Mouse (Mus musculus) hindbrain, postnatal 0 days (tissue): Measurements from ENCODE around the gene Klf17. TPM values are rescaled to one million over a fixed set of nuclear protein-coding genes. Genes with fewer than 3 reads are reported as not detected.
"Not testable (repeated sequence)": the region's sequence is repeated elsewhere in the genome, so short reads cannot be mapped to it uniquely, and the experiment has no call there.

Source experiments
- ATAC-seq: fragments of 200-750 bp; cut with Nextera tagmentation; 2 replicates; pipeline ENCODE4 v1.8.0; 2017; ENCODE audit warnings: mild to moderate bottlenecking, moderate TSS enrichment, moderate library complexity
- DNase-seq: peaks from one replicate; pipeline ENCODE4 v3.0.0-alpha.2; 2015; ENCODE audit warnings: low spot score
- H3K27ac ChIP-seq: fragments of 300-500 bp; sonication (generic); 2 replicates; pipeline ENCODE4 v1.5.1; 2014; ENCODE audit warnings: mild to moderate bottlenecking
- H3K27me3 ChIP-seq: fragments of 300-500 bp; sonication (generic); 2 replicates; pipeline ENCODE4 v1.6.1; 2014; ENCODE audit warnings: low read length, mixed read lengths; ENCODE audit not compliant: insufficient read depth
- H3K36me3 ChIP-seq: fragments of 300-500 bp; sonication (generic); 2 replicates; pipeline ENCODE4 v1.6.1; 2014; ENCODE audit warnings: low read length, mixed read lengths; ENCODE audit not compliant: insufficient read depth
- H3K4me1 ChIP-seq: fragments of 300-500 bp; sonication (generic); 2 replicates; pipeline ENCODE4 v1.6.1; 2014; ENCODE audit warnings: antibody characterized with exemption, low read length, mixed read lengths; ENCODE audit not compliant: insufficient read depth
- H3K4me2 ChIP-seq: fragments of 300-500 bp; sonication (generic); 2 replicates; pipeline ENCODE4 v1.6.1; 2014; ENCODE audit warnings: low read depth, mild to moderate bottlenecking, low read length, moderate library complexity, mixed read lengths
- H3K4me3 ChIP-seq: fragments of 300-500 bp; sonication (generic); 2 replicates; pipeline ENCODE4 v1.5.1; 2014; ENCODE audit warnings: low read length
- H3K9ac ChIP-seq: fragments of 300-500 bp; sonication (generic); replicated peaks from 2 replicates; pipeline ENCODE4 v1.6.1; 2014; ENCODE audit warnings: mild to moderate bottlenecking, low read length, moderate library complexity, mixed read lengths
- H3K9me3 ChIP-seq: fragments of 300-500 bp; sonication (generic); 2 replicates; pipeline ENCODE4 v1.6.1; 2016; ENCODE audit warnings: low read length, mixed read lengths
- CTCF ChIP-seq: IDR thresholded peaks from 2 replicates; pipeline ENCODE4 v1.5.1; 2016; ENCODE audit warnings: antibody characterized with exemption, control low read depth, low read depth
- WGBS: fragments of 180-500 bp; shearing (Covaris S2); extraction: QIAGEN DNeasy Blood & Tissue Kit; methylation state at CpG from one replicate; pipeline ENCODE4 v1.1.7; 2014; 5-methylcytosine and 5-hydroxymethylcytosine counted together
- polyA plus RNA-seq: library from polyadenylated mRNA; unstranded; fragments of >200 nt; fragmentation: Nextera tagmentation; extraction: Ambion mirVana; gene quantifications from 2 replicates; pipeline ENCODE4 v1.2.1, GENCODE M21; 2015
- total RNA-seq: library from RNA; depleted of rRNA; stranded (reverse); fragments of >200 nt; gene quantifications from 2 replicates; pipeline ENCODE4 v1.2.3, GENCODE M21; 2014

Gene Klf17
- total and polyA plus RNA-seq, 2 experiments from 2014 or later, result not detected

DNA sequence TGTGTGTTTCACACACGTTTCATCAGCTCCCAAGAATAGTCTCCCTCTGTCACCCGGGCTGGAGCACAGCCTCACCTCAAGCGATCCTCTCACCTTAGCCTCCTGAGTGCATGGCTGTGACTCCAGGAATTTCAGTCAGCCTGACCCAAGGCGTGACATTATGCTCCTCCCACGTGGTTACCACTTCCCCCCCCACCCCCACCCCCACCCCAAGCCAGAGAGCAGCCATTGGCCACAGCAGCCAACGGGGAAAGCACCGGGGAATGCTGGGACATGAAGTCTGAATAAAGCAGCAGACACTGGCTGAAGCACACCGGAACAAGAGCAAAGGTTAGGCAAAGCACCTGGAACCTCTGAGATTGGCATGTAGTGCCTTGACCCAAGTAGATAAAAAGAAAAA is 21.5 kb upstream of the Klf17 start:
- 38% methylated on average over 8 of the region's 8 CpGs for WGBS
- Histone ChIP-seq H3K4me1 (no peaks in the 10 kb centered on the region), H3K4me2 (0 out of 2 replicates have a peak overlapping the region, but pooled peaks have one; percentile 5), H3K9ac (no peak overlapping the region), H3K27ac (no peak overlapping the region), H3K9me3 (no peaks in the 10 kb centered on the region), H3K4me3 (no peak overlapping the region), H3K36me3 (no peaks in the 10 kb centered on the region), H3K27me3 (no peaks in the 10 kb centered on the region)
- DNase-seq (peak; percentile 48), ATAC-seq (peak; percentile 63)
- no peak for TF ChIP-seq CTCF

DNA sequence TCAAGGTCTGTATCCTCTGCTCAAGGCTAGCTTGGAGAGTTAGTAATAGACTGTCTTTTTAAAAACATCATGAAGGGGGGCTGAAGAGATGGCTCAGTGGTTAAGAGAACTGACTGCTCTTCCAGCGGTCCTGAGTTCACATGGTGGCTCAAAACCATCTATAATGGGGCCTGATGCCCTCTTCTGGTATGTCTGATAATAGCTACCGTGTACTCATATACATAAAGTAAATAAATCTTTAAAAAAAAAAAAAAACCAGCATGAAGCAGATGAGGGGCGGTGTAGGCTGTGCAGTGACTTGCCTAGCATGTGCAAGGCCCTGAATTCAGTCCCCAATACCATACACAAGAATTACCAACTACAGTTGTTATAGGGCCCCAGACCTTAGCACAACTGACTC is 17.5 kb upstream of the Klf17 start:
- no peaks in the 10 kb centered on the region for H3K9me3 ChIP-seq

DNA sequence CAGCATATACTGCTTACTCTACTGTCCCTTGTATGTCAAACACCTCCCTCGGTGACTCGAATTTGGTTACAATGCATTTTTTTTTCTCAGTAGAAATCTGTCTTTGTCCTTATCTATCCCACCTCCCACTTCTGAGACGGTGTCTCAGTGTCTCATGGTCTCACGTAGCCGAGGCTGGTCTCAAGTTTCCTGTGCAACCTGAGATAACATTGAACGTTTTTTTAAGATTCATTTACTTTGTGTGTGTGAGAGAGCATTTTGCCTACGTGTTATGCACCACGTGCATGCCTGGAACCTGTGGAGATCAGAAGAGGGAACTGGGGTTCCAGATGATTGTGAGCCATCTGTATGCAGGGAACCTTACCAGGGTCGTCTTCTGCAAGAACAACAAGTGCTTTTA is 7.5 kb upstream of the Klf17 start:
- Histone ChIP-seq H3K9me3 (no peaks in the 10 kb centered on the region), H3K36me3 (no peaks in the 10 kb centered on the region), H3K27ac (no peak overlapping the region), H3K4me1 (no peaks in the 10 kb centered on the region), H3K4me3 (no peak overlapping the region), H3K27me3 (no peaks in the 10 kb centered on the region), H3K9ac (no peak overlapping the region), H3K4me2 (no peak overlapping the region)
- no peak for TF ChIP-seq CTCF
- no peak for DNase-seq
- WGBS, result 70% methylated on average over 9 of the region's 9 CpGs
- no peak for ATAC-seq

More for the DNA sequence above, 17.5 kb upstream of the Klf17 start:
- ATAC-seq (no peak), DNase-seq (no peak)
- H3K27ac ChIP-seq, result no peak overlapping the region
- H3K27me3 ChIP-seq, result no peaks in the 10 kb centered on the region
- H3K36me3 ChIP-seq, result no peaks in the 10 kb centered on the region
- WGBS, result 80% methylated on average over 3 of the region's 3 CpGs
- no peak overlapping the region for H3K9ac ChIP-seq
- H3K4me2 ChIP-seq, result no peak overlapping the region
- TF ChIP-seq CTCF, result no peak
- H3K4me1 ChIP-seq, result no peaks in the 10 kb centered on the region
- no peak overlapping the region for H3K4me3 ChIP-seq

DNA sequence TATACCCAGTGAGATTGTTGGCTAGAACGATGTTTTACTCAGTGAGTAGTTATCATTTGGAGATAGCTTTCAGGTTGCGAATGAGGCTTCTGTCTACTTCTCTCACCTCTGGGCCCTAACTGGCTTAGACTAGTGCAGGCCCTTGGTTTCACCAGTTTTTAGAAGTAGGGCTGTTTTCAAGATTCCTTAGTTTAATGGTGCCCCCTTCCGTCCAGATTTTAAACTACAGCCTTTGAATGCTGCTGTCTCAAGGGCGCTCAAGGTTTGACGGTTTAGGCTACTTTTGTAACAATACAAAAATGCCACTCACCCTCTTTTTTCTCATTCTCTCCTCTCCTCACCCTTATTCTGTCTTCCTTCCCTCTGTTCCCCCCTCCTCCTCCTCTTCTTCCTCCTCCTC is 5.5 kb upstream of the Klf17 start:
- H3K4me2 ChIP-seq, result no peak overlapping the region
- peak; percentile 73 for TF ChIP-seq CTCF
- peak; percentile 59; the same call in 1 of the 2 replicates for ATAC-seq
- H3K9ac ChIP-seq, result no peak overlapping the region
- no peaks in the 10 kb centered on the region for H3K27me3 ChIP-seq
- 23% methylated on average over 5 of the region's 5 CpGs for WGBS
- H3K4me3 ChIP-seq, result no peak overlapping the region
- peak; percentile 88 for DNase-seq
- no peaks in the 10 kb centered on the region for H3K36me3 ChIP-seq
- H3K27ac ChIP-seq, result no peak overlapping the region
- H3K9me3 ChIP-seq, result no peaks in the 10 kb centered on the region
- H3K4me1 ChIP-seq, result no peaks in the 10 kb centered on the region

DNA sequence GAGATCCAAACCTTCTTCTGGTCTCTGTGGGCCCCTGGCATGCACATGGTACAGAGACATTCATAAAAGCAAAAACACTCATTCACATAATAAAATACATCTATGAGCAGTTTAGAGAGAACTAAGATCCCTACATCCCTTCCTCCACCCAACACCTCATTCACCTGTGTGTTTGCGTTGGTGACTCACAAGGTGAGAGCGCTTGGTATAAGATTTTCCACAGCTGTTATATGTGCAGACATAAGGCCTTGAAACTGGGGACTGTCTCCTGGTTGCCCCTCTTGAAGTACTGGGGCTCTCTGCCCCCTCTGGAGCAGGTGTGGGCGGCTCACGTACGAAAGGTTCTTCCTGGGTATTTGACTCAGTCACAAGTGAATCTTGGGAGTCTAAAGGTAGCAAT is 5.3 kb downstream of the Klf17 start:
- no peak for ATAC-seq
- Histone ChIP-seq H3K27ac (no peak overlapping the region), H3K36me3 (no peaks in the 10 kb centered on the region), H3K9ac (no peak overlapping the region), H3K4me1 (no peaks in the 10 kb centered on the region), H3K4me2 (no peak overlapping the region), H3K9me3 (no peaks in the 10 kb centered on the region), H3K4me3 (no peak overlapping the region), H3K27me3 (no peaks in the 10 kb centered on the region)
- TF ChIP-seq CTCF, result no peak
- DNase-seq, result no peak
- WGBS, result 91% methylated on average over 5 of the region's 5 CpGs

DNA sequence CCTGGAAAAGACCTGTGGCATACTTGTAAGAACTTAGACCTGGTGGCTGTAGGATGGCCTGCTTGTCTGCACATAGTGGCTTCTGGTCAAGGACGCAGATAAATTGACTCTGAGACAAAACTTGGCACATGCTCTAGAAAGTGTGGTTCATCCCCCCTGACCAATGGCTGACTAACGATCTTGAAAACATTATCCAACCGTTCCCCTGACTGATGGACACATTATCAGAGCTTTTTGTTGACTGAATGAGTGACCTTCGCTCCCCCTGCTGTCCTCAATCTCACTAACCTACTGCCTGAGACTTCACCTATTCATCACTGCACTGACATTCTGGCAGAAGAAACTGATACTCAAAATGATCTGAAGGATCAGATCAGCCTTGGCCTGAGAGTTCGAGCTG is 13.0 kb downstream of the Klf17 start:
- not testable (repeated sequence) for H3K4me3 ChIP-seq, H3K27me3 ChIP-seq, H3K27ac ChIP-seq, ATAC-seq, H3K36me3 ChIP-seq, H3K9me3 ChIP-seq, H3K4me1 ChIP-seq, H3K4me2 ChIP-seq, DNase-seq, H3K9ac ChIP-seq
- WGBS, result 71% methylated on average over 5 of the region's 5 CpGs

DNA sequence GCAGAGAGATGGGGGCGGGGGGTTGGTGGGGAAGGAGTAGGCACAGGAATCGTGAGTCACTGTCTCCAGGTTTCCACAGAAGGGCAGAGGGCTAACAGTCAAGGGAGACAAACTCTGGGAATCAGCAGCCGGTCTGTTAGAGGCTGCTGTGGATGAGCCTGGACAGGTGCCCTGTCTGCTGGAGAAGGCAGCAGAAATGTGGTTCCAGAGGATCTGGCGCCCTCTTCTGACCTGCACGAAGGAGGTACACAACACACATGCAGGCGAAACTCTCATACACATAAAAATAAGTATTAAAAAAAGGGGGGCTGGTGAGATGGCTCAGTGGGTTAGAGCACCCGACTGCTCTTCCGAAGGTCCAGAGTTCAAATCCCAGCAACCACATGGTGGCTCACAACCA is 27.9 kb downstream of the Klf17 start:
- no peak for ATAC-seq
- peak; percentile 31 for TF ChIP-seq CTCF
- Histone ChIP-seq H3K9ac (no peak overlapping the region), H3K4me2 (no peak overlapping the region), H3K4me3 (no peak overlapping the region), H3K36me3 (no peaks in the 10 kb centered on the region), H3K27me3 (no peaks in the 10 kb centered on the region), H3K4me1 (no peaks in the 10 kb centered on the region), H3K9me3 (no peaks in the 10 kb centered on the region), H3K27ac (no peak overlapping the region)
- peak; percentile 9 for DNase-seq
- 51% methylated on average over 8 of the region's 8 CpGs for WGBS

DNA sequence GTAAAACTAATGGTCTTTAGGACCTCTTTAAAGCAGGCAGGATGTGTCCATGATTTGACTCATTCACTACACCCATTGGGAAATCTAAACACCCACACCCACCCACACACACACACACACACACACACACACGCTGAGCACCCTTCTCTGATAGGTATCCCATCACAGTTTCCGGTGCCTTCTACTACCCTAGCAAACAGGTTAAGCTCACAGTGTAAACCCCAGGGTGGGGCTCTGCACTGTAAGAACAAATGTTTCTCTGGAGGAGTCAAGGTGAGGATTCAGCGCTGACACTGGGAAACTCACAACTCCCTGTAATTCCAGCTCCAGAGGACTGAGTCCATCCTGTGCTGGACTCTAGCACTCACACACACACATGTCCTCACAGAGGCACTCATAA is 33.5 kb downstream of the Klf17 start:
- 78% methylated on average over 3 of the region's 3 CpGs for WGBS
- DNase-seq (no peak), ATAC-seq (no peak)
- no peak overlapping the region for H3K4me2 ChIP-seq
- H3K27ac ChIP-seq, result no peak overlapping the region
- no peaks in the 10 kb centered on the region for H3K36me3 ChIP-seq
- H3K4me1 ChIP-seq, result no peaks in the 10 kb centered on the region
- H3K9ac ChIP-seq, result no peak overlapping the region
- H3K4me3 ChIP-seq, result no peak overlapping the region
- TF ChIP-seq CTCF, result no peak
- H3K27me3 ChIP-seq, result no peaks in the 10 kb centered on the region
- no peaks in the 10 kb centered on the region for H3K9me3 ChIP-seq
